In genomic region chr13:51418268-51418941, GRCm38 (mm10) we compare ENCODE assay signal across 8 mouse cellular contexts. TPM values are rescaled to one million over a fixed set of nuclear protein-coding genes. Genes with fewer than 3 reads are reported as not detected.
DNase-seq lines count a peak whose midpoint lies in the region; ATAC-seq lines count a peak whose summit lies in the region.

No protein-coding gene starts in this region.

- H3K36me3 ChIP-seq in hindbrain, embryonic 16.5 days (ENCODE audit: control insufficient read depth, insufficient read depth, low read length): no peaks in the 10 kb centered on the region; the same call in 1 of the 2 replicates

- peak overlapping the region; percentile 67 for H3K4me2 ChIP-seq in hindbrain, embryonic 16.5 days (ENCODE audit: low read length)

- peak overlapping the region; percentile 63 for H3K9ac ChIP-seq in hindbrain, embryonic 16.5 days (ENCODE audit: low read depth, low read length)

- peak overlapping the region; percentile 80 for H3K27ac ChIP-seq in hindbrain, embryonic 16.5 days (ENCODE audit: low read depth, low read length)

- H3K4me1 ChIP-seq in hindbrain, embryonic 16.5 days (ENCODE audit: control insufficient read depth, insufficient read depth, low read depth, low read length): peaks cover 15% of the 10 kb centered on the region

- 2% methylated on average over 20 of the region's 20 CpGs for WGBS in hindbrain, embryonic 16.5 days

- H3K27me3 ChIP-seq in hindbrain, embryonic 16.5 days (replicated peaks; ENCODE audit: control insufficient read depth, insufficient read depth, low read length): no peaks in the 10 kb centered on the region

- peak; percentile 93 for ATAC-seq in hindbrain, embryonic 16.5 days

- H3K4me3 ChIP-seq in hindbrain, embryonic 16.5 days (ENCODE audit: low read length): peak overlapping the region; percentile 27

- H3K9me3 ChIP-seq in hindbrain, embryonic 16.5 days (ENCODE audit: control insufficient read depth, low read length): no peaks in the 10 kb centered on the region; the same call in 1 of the 2 replicates

- peak; percentile 94 for DNase-seq in R1 (ENCODE audit: low read depth, low spot score)
- DNase-seq in cerebellum, postnatal 14 days: peak; percentile 98 to 99
- peak; percentile 93 for DNase-seq in gastrocnemius, adult 18-20 months (ENCODE audit: low spot score)
- DNase-seq in left cerebral cortex, adult 11 months (ENCODE audit: low spot score): peak; percentile 85
- DNase-seq in lung, postnatal 36 days: peak; percentile 95
- DNase-seq in retina, postnatal 7 days (ENCODE audit: low read depth, low spot score): peak; percentile 94
- DNase-seq in urinary bladder, adult 18-20 months (ENCODE audit: low spot score in 2 of 2): peak; percentile 82 to 90

RNA-seq across cellular contexts. Expression of gene S1pr3, which starts 10.0 kb away (rescaled TPM):
- 1 to 10 TPM; 3.0 to 4.2 TPM for total RNA-seq in gastrocnemius, adult 18-20 months (2021)
- polyA plus RNA-seq in hindbrain, embryonic 16.5 days (2015; fragmentation: Nextera tagmentation; extraction: Ambion mirVana): 15.0 and 17.1 TPM in 2 replicates

Comparison
In these comparisons a context has a peak if more than half of its experiments do, and no peak if none do; other contexts are left out.
1. Peak in every context shown above with its lines: DNase-seq, ATAC-seq, H3K4me3 ChIP-seq and H3K27ac ChIP-seq.